Mouse (Mus musculus): ENCODE measurements around the gene Ppid. TPM values are rescaled to one million over a fixed set of nuclear protein-coding genes. Genes with fewer than 3 reads are reported as not detected.

Gene Ppid
- polyA plus RNA-seq, 1 experiment from 2014 or later, result 119 TPM

DNA sequence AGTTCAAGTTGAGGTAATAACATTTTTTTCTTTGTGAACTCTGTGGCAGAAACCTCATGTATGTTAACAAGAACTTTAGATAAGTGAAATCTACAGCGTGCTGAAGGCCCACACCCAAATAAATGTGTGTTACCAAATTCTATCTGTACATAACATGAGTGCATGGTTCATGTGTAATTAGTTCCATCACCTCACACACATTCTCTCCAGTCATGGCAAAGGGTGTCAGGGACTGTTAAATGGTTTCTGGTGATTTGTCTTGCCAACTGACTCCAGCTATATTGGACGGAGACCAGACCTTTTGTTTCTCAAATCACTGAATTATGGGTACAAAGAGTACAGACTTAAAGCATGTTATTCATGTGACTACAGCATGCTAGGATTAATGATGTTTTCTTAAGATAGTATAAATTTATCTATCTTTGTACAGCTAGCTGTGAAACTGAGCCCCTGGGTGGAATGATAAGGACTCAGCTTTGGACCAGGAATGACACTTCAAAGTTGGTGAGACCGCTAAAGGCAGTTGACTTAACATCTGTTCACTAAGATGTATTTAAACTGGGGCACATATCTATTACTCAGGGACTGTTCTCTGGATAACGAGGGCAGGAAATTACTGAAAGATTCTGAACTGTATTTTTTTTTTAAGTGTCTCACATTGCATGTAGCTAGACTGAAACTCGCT lies 11.1 kb upstream of the Ppid start:
- Histone ChIP-seq H3K9me3 (replicated peaks; ENCODE audit: control insufficient read depth, low read length) (no peaks in the 10 kb centered on the region), H3K36me3 (ENCODE audit: control insufficient read depth, insufficient read depth) (no peaks in the 10 kb centered on the region), H3K9ac (ENCODE audit: low read length) (no peak overlapping the region), H3K4me3 (ENCODE audit: low read length) (no peak overlapping the region), H3K27me3 (ENCODE audit: control insufficient read depth, insufficient read depth, low read length) (no peaks in the 10 kb centered on the region), H3K4me1 (ENCODE audit: control insufficient read depth, insufficient read depth, low read length) (peaks cover 8% of the 10 kb centered on the region), H3K27ac (ENCODE audit: low read length) (no peak overlapping the region), H3K4me2 (ENCODE audit: low read depth, low read length) (no peak overlapping the region)
- no peak for ATAC-seq (replicated peaks; ENCODE audit: extremely low read depth, insufficient read depth, low FRiP score)
- WGBS, result 57% methylated on average over 5 of the region's 5 CpGs

DNA sequence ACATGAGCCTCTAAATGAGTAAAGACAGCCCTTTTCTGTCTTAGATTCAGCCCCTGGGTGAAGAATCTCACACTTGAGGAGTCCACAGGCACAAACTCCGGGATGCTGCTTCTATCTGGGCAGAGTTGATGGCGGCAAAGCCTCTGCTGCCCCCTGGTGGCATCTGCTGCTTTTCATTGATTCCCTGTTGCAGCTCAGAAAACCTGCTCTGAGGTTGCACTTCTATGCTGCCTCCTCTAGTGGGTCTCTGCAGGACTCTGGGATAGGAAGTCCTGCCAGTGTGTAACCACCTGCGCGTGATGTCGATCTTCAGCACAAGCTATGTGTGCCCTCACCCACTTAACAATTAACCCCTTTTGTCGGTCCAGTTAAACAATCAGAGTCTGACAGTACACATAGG lies 4.3 kb upstream of the Ppid start:
- Histone ChIP-seq H3K9ac (ENCODE audit: low read length) (no peak overlapping the region), H3K27me3 (ENCODE audit: control insufficient read depth, insufficient read depth, low read length) (no peaks in the 10 kb centered on the region), H3K9me3 (replicated peaks; ENCODE audit: control insufficient read depth, low read length) (no peaks in the 10 kb centered on the region), H3K27ac (ENCODE audit: low read length) (no peak overlapping the region), H3K4me2 (ENCODE audit: low read depth, low read length) (peak overlapping the region; percentile 36; the same call in 1 of the 2 replicates), H3K36me3 (ENCODE audit: control insufficient read depth, insufficient read depth) (no peaks in the 10 kb centered on the region), H3K4me3 (ENCODE audit: low read length) (no peak overlapping the region), H3K4me1 (ENCODE audit: control insufficient read depth, insufficient read depth, low read length) (peaks cover 3% of the 10 kb centered on the region)
- ATAC-seq (replicated peaks; ENCODE audit: extremely low read depth, insufficient read depth, low FRiP score), result peak; percentile 44; the same call in 1 of the 2 replicates
- WGBS, result 1% methylated on average over 6 of the region's 6 CpGs

DNA sequence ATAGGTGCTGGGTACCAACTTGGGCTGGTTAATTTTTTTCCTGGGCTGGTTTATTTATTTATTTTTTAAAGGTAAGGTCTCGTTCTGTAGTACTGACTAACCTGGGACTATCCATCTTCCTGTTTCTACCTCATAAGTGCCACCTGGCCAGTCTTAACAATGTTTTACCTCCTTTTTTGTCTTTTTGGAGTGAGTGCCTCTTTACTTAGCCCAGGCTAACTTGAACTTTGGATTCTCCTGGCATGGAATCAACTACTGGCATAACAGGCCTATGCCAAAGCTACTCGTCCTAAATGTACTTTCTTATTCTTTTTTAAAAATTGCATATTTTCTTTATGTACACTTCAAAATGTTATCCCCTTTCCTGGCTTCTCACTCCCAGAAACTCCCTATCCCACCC lies 1.5 kb upstream of the Ppid start:
- Histone ChIP-seq H3K36me3 (ENCODE audit: control insufficient read depth, insufficient read depth) (peaks cover 7% of the 10 kb centered on the region; the same call in 1 of the 2 replicates), H3K4me1 (ENCODE audit: control insufficient read depth, insufficient read depth, low read length) (peaks cover 15% of the 10 kb centered on the region), H3K9me3 (replicated peaks; ENCODE audit: control insufficient read depth, low read length) (no peaks in the 10 kb centered on the region), H3K4me3 (ENCODE audit: low read length) (no peak overlapping the region), H3K9ac (ENCODE audit: low read length) (no peak overlapping the region), H3K4me2 (ENCODE audit: low read depth, low read length) (no peak overlapping the region), H3K27me3 (ENCODE audit: control insufficient read depth, insufficient read depth, low read length) (no peaks in the 10 kb centered on the region), H3K27ac (ENCODE audit: low read length) (no peak overlapping the region)
- ATAC-seq (replicated peaks; ENCODE audit: extremely low read depth, insufficient read depth, low FRiP score), result no peak
- WGBS, result 72% methylated on average over 2 of the region's 2 CpGs

DNA sequence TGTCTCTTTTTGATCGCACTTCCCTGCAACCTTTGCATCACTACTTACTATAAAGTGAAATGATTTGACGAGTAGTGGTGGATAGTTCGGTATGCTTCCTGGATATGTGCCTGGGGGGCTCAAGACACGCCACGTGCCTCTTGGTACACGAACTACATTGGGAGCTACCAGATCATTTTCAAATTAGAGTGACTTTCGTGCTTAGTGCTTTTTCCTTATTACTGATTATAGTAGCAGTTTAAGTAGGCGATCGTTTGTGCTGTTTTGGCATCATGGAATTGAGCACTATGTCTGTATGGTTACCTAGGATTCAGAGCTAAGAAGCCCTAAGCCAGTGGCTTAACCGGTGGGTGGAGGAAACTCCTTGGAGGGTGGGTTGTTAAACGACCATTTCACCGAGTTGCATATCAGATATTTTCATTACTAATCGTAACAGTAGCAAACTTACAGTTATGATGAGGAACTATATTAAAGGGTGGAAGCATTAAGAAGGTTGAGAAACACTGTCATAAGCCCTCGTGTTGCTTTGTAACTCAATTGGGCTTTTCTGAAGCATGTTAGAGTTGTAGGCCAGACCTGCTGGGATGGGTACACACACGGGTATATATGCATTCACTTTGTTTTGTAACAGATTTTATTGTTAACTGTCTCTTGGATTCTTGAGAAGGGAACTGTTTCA lies 790 bp downstream of the Ppid start:
- no peak for ATAC-seq (replicated peaks; ENCODE audit: extremely low read depth, insufficient read depth, low FRiP score)
- H3K4me1 ChIP-seq (ENCODE audit: control insufficient read depth, insufficient read depth, low read length), result peaks cover 18% of the 10 kb centered on the region
- no peaks in the 10 kb centered on the region for H3K9me3 ChIP-seq (replicated peaks; ENCODE audit: control insufficient read depth, low read length)
- peak overlapping the region; percentile 90 for H3K27ac ChIP-seq (ENCODE audit: low read length)
- H3K36me3 ChIP-seq (ENCODE audit: control insufficient read depth, insufficient read depth), result peaks cover 22% of the 10 kb centered on the region
- peak overlapping the region; percentile 94 for H3K4me3 ChIP-seq (ENCODE audit: low read length)
- 3% methylated on average over 15 of the region's 15 CpGs for WGBS
- no peaks in the 10 kb centered on the region for H3K27me3 ChIP-seq (ENCODE audit: control insufficient read depth, insufficient read depth, low read length)
- peak overlapping the region; percentile 95 for H3K9ac ChIP-seq (ENCODE audit: low read length)
- H3K4me2 ChIP-seq (ENCODE audit: low read depth, low read length), result peak overlapping the region; percentile 80

DNA sequence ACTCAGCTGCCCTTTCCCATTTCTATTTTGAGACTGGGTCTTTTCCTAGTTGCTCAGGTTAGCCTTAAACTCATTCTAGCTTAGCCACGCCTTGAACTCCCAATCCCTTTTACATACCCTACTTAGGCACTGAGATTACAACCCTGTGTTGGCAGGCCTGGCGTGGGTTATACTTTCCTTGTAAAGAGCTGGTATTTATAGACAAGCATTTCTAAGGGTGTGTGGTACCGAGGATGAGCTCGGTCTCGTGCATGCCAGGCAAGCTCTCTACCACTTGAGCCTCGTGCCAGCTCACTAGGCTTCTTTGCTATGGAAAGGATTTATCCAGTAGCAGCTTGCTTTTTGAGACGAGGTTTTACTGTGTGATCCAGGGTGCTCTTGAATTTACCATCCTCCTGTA lies 4.3 kb downstream of the Ppid start:
- H3K9ac ChIP-seq (ENCODE audit: low read length), result no peak overlapping the region
- H3K4me3 ChIP-seq (ENCODE audit: low read length), result no peak overlapping the region
- 66% methylated on average over 7 of the region's 7 CpGs for WGBS
- H3K4me2 ChIP-seq (ENCODE audit: low read depth, low read length), result no peak overlapping the region
- H3K4me1 ChIP-seq (ENCODE audit: control insufficient read depth, insufficient read depth, low read length), result peaks cover 18% of the 10 kb centered on the region
- H3K9me3 ChIP-seq (replicated peaks; ENCODE audit: control insufficient read depth, low read length), result no peaks in the 10 kb centered on the region
- H3K27ac ChIP-seq (ENCODE audit: low read length), result peak overlapping the region; percentile 14; the same call in 1 of the 2 replicates
- no peaks in the 10 kb centered on the region for H3K27me3 ChIP-seq (ENCODE audit: control insufficient read depth, insufficient read depth, low read length)
- ATAC-seq (replicated peaks; ENCODE audit: extremely low read depth, insufficient read depth, low FRiP score), result no peak; the same call in 1 of the 2 replicates
- peaks cover 43% of the 10 kb centered on the region for H3K36me3 ChIP-seq (ENCODE audit: control insufficient read depth, insufficient read depth)

DNA sequence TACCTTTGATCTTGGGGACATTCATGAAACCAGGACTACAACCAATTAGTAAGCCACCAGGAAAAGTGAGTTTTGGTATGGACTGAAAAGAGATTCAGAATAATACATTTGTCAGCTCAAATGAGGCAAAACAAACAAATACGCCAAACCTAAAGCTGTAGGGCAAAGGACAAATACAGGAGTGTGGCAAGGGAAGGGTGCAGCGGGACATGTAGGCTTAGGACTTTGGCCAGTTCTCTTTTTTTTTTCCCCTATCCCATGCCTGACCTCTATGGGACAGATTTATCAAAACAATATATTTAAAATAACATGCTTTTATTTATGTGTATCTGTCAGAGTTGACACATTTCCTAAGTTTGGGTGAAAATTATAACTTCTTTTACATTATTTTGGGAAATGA lies 18.7 kb downstream of the Ppid start:
- H3K9me3 ChIP-seq (replicated peaks; ENCODE audit: control insufficient read depth, low read length), result 0 out of 2 replicates have a peak, but pooled peaks cover 3% of the 10 kb centered on the region
- H3K9ac ChIP-seq (ENCODE audit: low read length), result no peak overlapping the region
- H3K4me3 ChIP-seq (ENCODE audit: low read length), result no peak overlapping the region
- H3K4me2 ChIP-seq (ENCODE audit: low read depth, low read length), result no peak overlapping the region
- peaks cover 48% of the 10 kb centered on the region for H3K36me3 ChIP-seq (ENCODE audit: control insufficient read depth, insufficient read depth)
- no peak overlapping the region for H3K27ac ChIP-seq (ENCODE audit: low read length)
- H3K4me1 ChIP-seq (ENCODE audit: control insufficient read depth, insufficient read depth, low read length), result no peaks in the 10 kb centered on the region
- 91% methylated on average over 2 of the region's 2 CpGs for whole genome bisulfite sequencing
- H3K27me3 ChIP-seq (ENCODE audit: control insufficient read depth, insufficient read depth, low read length), result no peaks in the 10 kb centered on the region
- no peak for ATAC-seq (replicated peaks; ENCODE audit: extremely low read depth, insufficient read depth, low FRiP score)

DNA sequence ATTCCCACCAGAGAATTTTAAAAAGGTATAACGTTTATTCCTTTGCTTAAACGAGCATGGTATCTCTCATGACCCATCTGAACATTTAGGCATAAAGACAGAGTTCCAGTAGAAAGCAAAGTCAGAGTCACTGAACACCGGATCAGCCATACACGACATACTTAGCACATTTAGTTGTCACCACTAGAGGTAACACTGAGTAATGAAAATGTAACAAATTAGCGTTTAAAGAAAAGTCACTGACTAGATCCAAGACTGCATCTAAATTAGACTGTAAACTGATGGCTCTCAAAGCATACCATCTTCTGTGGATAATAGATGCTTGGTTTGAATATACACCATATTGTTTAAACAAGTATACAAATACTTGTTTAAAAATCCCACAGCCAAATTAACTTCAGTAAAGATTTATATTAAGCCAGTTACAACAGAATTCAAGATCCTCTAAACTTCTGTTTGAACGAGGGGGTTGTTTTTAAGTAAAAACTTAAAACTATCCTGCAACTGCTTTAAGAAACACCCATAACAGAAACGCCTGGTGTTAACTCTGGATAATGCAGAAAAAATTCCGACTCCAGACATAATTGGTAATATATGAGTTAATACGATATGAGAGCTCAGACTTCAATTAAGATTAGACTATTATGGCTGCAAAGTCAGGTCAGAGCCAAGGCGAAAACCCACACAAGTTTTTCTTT lies 36.5 kb downstream of the Ppid start:
- Histone ChIP-seq H3K27ac (ENCODE audit: low read length) (peak overlapping the region; percentile 92), H3K4me2 (ENCODE audit: low read depth, low read length) (peak overlapping the region; percentile 83), H3K9ac (ENCODE audit: low read length) (peak overlapping the region; percentile 87), H3K4me3 (ENCODE audit: low read length) (peak overlapping the region; percentile 86), H3K27me3 (ENCODE audit: control insufficient read depth, insufficient read depth, low read length) (no peaks in the 10 kb centered on the region), H3K4me1 (ENCODE audit: control insufficient read depth, insufficient read depth, low read length) (peaks cover 9% of the 10 kb centered on the region), H3K36me3 (ENCODE audit: control insufficient read depth, insufficient read depth) (peaks cover 13% of the 10 kb centered on the region), H3K9me3 (replicated peaks; ENCODE audit: control insufficient read depth, low read length) (no peaks in the 10 kb centered on the region)
- no peak for ATAC-seq (replicated peaks; ENCODE audit: extremely low read depth, insufficient read depth, low FRiP score)
- 15% methylated on average over 10 of the region's 10 CpGs for WGBS

DNA sequence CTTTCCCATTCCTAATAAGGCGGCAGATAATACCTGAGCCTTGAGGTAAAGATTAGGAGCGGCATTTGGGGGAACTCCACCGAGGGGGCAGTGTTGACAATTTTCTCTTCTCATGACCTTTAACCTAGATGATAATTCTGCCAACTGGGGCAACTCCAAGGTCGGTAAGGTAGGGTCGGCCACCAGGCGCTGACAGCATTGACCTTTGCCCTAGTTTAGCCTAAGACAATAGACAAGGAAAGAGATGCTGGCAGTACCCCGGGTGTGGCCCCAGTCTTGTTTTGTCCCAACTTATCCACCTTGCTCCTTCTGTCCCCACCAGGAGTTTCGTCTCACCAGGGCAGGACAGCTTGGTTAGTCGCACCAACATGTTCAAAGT lies 37.0 kb downstream of the Ppid start:
- 0% methylated on average over 9 of the region's 9 CpGs for WGBS
- peak overlapping the region; percentile 83 for H3K4me2 ChIP-seq (ENCODE audit: low read depth, low read length)

More for the DNA sequence above, 37.0 kb downstream of the Ppid start:
- H3K36me3 ChIP-seq (ENCODE audit: control insufficient read depth, insufficient read depth), result peaks cover 14% of the 10 kb centered on the region
- peak overlapping the region; percentile 92 for H3K27ac ChIP-seq (ENCODE audit: low read length)
- no peak; the same call in 1 of the 2 replicates for ATAC-seq (replicated peaks; ENCODE audit: extremely low read depth, insufficient read depth, low FRiP score)
- peak overlapping the region; percentile 86 for H3K4me3 ChIP-seq (ENCODE audit: low read length)
- peak overlapping the region; percentile 87 for H3K9ac ChIP-seq (ENCODE audit: low read length)
- H3K4me1 ChIP-seq (ENCODE audit: control insufficient read depth, insufficient read depth, low read length), result peaks cover 9% of the 10 kb centered on the region
- no peaks in the 10 kb centered on the region for H3K27me3 ChIP-seq (ENCODE audit: control insufficient read depth, insufficient read depth, low read length)
- no peaks in the 10 kb centered on the region for H3K9me3 ChIP-seq (replicated peaks; ENCODE audit: control insufficient read depth, low read length)

Measured in heart, embryonic 16.5 days (tissue).